Mouse (Mus musculus) MEL-GATA-1-ER (cell line): ENCODE measurements around the gene Slc39a8.

Experiments used
- DNase-seq: peaks from one replicate; pipeline ENCODE4 v3.0.0-alpha.2; 2012; ENCODE audit warnings: low read depth; ENCODE audit errors: extremely low read depth

The Slc39a8 gene

DNA sequence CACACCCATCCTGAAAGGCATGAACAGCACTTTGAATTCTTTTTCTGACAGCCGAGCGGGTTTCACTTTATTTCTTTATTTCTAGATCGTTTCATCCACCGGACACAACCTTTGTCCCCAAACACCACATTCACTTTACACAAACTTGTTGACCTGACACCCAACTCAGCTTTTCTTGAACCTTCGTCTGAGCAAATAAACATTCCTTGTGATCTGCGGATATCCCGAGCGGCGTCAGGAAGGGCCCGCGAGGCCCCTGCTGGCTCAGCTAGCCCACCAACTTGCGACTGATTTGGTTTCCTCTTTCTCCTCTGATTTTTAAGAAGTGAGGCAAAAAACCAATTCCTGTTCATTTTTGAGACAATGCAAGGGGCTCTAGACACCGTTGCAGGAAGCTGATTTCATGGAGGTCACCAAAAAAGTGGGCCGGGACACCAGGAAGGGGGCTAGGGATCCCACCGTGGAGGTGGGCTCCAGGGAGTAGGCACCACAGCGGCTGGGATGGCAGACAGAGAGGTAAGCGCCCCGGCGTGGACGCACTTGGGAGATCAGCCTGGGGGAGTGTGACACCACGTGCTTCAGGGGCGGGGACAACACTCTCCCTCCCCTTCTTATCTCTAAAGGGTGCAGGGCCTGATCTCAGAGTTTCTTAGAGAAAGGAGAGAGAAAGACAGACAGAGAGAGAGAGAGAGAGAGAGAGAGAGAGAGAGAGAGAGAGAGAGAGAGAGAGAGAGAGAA lies at the start of gene Slc39a8:
TSS of gene Slc39a8 (plus strand) at position 264 of the 738 bp plus-strand sequence.
- peak; percentile 96 for DNase-seq

DNA sequence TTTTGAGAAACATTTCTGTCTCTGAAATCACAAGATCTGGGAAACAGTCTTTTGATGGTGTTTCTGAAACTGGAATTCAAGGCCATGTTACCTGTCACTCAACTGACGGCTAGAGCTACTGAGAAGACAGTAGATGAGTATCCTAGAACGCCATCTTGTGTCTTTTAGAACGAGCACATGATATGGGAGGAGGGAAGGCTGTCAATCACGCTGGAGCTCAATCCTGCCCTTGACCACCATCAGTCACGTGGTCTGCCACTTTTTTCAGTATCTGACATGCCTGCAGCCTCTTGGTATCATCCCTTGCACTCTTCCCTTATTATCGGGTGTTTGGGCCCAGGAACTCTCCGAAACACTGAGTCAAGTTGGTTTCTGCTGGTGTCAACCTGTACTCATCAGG lies 40.0 kb upstream of the Slc39a8 start:
- DNase-seq, result no peak

DNA sequence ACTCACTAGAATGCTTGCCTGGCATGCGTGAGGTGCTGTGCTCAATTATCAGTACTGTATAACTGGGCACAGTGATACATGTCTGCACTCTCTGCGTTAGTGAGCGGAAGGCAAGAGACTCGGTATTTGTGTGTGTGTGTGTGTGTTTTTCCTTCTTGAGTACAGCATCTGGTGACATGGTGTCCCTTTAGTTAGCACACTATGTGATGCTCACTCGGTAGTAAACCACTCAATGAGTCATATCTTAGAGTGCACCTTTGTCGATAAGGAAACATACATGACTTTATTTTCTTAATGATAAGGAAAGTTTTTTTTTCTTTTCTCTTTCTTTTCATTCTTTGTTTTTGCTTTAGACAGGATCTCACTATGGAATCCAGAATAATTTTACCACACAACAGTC lies 29.0 kb upstream of the Slc39a8 start:
- no peak for DNase-seq

DNA sequence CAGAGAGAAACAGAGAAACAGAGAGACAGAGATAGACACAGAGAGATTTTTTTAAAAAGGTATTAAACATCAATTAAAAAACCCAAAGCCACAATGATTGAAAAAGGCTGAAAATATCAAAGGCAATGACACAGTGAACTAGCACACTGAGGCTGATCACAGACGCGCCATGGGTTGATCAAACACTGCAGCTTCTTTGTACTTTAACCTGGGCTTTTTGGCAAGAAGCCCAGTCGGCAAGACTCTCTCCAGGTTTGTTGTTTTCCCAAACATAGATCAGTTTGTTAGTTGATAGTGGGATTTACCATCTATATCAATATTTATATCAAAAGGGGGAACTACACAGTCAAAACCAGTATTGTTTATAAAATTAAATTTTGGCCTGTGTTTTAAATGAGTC lies 26.8 kb upstream of the Slc39a8 start:
- no peak for DNase-seq

DNA sequence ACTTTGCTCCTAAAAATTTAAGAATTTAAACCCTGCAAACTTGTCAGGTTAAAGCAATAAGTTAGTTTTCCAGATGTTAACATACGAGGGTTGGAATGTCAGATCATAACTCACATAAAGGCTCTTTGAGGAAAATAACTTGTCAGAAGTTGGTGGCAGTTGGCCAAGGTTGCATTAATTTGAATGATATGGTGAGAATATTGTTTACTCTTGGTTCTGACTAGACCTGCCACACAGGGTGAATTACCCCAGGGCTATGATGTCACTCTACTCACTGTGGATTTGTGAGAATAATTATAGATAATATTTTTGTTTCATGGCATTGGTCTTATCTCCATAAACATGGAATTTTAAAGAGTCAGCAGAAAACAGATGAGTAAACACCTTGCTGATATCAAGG lies 26.4 kb upstream of the Slc39a8 start:
- DNase-seq, result no peak

DNA sequence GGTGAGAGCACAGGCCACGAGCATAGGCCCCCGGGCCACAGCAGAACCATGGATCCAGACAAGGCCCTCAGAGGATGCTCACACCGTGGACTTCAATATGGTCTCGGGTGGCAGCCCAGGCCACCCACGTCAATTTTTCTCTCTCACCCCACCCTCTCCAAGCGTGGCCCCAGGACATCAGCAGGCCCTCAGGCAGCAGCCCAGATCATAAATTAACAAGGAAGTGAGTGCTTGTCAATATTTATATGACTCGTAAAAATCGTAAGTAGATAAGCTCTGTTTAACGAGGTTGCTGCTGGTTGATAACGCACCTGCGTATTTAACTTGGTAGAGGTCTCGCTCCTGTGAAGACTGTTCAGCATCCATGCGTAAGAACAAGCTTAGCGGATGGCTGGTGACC lies 10.4 kb upstream of the Slc39a8 start:
- DNase-seq, result no peak

DNA sequence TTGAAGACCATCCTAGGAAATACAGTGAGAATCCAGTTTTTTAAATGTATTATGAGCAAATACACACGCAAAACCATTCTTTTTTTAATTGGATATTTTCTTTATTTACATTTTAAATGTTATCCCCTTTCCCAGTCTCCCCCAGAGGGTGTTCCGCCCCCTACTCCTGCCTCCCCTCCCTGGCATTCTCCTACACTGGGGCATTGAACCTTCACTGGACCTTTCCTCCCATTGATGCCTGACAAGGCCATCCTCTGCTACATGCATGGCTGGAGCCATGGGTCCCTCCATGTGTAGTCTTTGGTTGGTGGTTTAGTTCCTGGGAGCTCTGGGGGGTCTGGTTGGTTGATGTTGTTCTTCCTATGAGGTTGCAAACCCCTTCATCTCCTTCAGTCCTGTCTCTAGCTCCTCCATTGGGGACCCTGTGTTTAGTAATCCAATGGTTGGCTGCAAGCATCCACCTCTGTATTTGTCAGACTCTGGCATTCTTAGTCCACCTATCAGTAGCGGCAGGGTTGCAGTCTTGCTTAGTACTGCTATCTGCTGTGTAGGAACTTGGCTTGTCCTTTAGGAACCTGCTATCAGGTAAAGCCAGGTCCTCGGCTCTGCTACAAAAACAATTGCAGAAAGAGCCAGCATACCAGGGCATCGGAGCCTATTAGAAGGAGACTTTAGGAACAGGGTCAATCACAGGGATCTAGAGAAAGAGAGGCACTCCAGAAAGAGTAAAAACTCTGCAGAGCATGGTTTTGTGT lies 8.9 kb upstream of the Slc39a8 start:
- DNase-seq, result no peak

DNA sequence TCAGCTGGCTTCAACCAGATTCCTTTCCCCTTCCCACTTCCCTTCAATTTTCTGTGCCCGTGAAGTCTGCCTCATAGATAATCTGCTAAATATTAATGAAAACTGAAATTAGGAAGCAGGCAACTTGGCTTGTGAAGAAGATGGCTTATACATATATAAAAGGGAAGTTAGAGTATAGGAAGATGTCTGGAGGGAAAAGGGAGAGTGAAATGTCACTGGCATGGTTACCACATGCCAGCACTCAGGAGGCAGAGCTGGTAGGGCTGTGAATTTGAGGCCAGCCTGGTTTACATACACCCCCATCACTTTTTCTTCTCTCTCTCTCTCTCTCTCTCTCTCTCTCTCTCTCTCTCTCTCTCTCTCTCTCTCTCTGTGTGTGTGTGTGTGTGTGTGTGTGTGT lies 8.0 kb upstream of the Slc39a8 start:
- peak; percentile 14 for DNase-seq

DNA sequence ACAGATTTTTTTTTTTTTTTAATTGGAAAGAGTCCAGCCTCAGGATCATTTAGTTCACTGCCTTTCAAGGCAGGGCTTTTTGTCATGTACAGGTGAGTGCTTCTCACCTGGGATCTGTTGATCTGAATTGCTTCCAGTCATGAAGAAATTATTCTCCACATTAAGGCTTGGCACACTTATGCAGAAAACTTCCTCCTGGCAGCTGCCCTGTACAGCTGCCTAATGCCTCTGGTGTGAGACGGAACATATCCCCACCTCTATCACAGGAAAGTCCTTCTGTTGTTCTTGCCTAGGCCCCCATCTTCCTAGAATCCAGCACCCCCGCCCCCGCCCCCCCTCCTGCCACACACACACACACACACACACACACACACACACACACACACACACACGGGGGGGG lies 643 bp upstream of the Slc39a8 start:
- no peak for DNase-seq

DNA sequence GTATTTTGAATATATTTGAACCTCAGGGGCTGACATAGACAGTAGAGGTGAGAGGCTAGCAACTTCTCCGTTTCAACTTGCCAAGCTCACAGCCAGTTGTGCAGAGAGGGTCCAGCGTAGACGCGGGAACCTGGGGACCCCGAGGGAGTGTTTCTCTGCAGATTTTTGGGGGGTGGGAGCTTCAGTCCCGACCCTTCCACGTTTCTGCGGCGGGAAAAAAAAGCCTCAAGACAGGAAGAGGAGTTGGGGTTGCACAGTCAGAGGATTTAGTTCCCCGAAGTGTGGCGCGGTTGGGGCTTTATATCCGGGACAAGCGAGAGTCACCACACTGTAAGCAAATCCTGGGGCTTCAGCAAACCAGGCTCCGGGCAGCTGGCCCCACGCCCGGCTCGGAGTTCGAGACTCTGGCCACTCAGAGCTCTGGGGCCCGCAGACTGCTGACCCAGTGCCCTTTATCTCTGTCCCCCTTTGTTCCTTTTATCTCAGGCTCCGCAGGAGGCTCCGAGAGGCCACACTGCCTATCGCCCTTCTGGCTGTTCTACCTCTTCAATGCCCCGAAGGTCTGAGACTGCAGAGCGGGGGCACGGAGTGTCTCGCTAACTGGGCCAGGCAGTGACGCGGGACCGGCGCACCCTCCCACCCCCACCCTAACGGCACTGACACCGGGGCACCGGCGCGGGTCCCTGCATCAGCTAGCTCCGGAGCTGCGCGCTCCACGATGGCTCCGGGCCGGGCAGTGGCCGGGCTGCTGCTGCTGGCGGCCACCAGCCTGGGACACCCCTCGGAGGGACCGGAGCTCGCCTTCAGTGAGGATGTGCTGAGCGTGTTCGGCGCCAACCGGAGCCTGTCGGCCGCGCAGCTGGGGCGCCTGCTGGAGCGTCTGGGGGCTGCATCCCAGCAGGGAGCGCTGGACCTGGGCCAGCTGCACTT lies 940 bp downstream of the Slc39a8 start:
- peak; percentile 81 for DNase-seq

DNA sequence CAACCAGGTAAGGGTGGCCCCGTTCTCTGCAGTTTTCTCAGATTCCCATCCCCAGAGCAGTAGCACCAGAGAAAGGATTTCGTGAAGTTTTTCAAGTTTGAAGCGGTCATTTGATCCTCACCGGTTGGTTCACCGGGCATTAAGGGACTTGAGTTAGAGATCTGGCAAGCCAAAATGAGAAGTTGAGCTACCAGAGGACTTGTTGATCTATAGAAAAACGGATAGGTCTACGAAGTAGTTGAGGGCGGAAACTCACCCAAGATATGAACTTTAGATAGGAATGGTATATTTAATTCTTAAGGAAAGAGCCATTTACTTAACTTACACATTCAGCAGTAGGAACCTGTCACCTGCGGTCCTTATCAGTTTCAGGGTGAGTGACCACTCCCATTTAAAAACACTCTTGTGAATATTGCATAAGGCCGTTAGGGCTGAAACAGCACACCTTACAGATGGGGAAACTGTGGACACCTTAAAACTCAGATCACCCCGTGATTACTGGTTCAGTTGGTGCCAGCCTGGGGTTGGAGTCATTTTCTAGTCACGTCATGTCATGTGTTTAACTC lies 1.7 kb downstream of the Slc39a8 start:
- peak; percentile 63 for DNase-seq

DNA sequence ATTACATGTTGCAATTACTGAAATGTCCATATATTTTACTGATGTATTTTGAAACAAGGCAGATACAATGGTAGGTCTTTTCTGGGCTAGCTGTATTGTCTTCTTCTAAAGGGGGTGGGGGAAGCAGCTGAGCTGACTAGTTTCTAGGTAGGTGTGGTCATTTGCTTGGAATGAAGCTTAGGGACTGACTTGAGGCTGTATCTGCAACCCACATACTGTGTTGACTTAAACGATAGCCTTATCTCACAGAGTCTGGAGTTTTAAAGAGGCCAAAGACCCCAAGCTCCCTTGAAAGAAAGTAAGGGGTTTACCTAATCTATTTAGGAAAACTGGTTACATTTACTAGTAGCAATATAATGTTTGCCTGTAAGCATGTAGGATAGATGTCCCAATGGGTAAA lies 2.9 kb downstream of the Slc39a8 start:
- no peak for DNase-seq

DNA sequence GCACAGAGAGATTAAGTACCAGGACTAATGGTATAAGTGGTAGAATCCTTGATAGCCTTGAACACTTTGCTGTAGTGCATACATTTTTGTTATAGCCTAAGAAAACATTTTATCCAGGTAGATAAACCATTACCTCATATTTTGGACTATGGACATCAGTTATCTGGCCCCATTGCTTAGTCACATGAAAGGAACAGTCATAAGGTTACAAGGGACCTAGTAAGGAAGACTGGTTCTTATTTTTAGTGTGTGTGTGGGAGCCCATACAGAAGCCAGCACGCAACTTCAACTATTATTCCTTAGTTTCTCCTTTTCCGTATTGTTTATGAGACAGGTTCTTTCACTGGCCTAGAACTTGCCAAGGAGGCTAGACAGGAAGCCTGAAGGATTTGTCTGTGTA lies 7.4 kb downstream of the Slc39a8 start:
- DNase-seq, result no peak

DNA sequence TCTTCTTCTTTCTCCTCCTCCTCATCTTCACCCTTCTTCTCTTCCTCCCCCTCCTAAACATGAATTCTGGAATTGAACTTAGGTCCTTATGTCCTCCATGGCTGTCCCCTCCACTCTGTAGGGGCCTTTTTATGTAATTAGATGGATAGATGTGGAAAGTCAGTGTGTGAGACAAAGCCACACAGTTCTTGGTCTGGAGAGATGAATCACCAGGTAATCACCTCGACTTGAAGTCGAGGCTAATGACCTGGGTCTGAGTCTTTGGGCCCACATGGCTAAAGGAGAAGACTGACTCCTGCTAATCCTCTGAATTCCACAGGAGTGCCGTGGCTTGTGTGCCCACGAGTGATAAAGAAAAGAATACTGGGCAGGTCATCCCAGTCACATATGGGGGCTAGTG lies 7.8 kb downstream of the Slc39a8 start:
- DNase-seq, result no peak

DNA sequence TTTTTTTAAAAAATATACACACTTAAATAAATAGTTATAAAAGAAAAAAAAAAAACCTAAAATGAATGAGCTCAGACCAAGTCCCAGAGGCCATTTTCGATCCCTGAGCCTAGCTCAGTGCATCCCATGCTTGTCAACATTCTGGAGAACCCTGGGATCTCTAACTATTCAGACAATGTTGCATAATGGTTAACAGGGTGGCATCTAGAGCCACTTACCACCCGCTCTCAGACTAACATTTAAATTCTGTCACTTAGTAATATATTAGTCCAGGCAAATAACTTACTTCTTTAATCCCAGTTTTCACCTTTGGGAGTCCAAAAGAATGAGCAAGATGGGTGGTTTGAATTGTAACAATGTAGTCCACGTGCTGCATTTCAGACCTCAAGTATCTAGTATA lies 9.9 kb downstream of the Slc39a8 start:
- no peak for DNase-seq

DNA sequence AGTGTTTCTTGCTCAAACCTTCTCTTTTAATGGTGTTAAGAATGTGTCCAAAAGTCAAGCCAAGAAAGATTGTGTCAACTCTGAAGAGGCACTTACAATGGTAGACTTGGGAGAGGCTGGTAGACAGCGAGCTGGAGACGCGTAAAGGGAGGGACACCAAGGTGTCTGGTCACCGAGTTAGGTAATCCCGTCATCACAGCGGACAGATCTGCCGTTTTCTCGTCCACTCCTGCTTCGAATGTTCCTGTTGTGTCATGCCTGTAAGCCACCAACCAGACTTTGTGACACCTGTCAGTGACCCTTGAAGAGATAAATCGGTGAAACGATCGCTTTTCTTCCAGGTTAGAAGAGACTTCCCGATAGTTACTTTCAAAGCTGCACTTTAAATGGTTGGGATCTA lies 14.5 kb downstream of the Slc39a8 start:
- no peak for DNase-seq

DNA sequence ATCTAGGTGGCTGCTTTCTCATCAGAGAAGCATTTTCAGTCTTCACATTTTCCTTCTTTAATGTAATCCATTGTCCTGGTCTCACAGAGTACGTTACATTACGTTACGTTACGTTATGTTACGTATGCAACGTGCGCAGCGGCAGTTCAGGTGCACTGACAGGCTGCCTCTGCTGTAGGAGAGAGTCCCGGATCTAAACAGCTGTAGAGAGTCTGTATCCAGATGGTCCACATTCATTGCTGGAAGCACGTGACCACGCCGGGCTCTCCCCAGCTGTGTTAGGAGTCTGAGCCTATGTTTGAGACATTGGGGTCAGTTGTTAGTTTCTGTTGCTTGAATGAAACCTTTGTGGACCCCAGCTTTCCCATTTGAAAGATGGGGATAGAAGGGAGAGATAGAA lies 15.1 kb downstream of the Slc39a8 start:
- DNase-seq, result no peak

DNA sequence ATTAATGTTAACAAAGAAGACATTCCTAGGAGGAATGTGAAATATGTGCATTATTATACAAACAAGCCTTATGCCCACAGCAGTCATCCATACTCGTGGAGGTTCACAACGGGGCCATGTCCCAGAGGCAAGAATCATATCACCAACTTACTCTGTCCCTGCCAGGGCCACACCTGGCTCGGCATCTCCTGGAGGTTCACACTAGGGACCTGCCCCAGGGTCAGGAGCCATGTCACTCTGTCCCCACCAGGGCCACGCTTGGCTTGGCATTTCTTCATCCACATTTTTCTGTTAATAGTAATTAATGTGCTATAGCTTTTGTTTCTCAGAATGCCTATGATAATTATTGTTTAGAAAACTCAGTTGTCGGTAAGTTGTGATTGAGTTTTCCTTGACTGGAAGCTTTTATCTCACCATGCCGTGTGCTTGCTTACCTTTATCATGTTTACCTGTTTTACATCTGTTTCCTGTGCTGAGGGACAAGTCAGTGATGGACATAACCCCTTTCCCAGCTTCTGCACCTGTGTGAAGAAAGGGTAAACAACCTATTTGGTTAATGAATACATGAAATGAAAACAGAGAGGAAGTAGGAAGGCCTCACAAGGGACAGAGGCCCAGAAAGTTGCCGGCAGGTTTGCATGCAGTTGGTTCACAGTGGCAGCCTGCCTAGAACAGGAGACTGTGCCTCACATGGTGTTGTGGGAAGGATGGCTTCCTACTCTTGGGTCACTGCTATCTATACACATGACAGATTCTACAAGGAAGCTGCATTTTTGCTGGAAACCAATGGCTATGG lies 16.8 kb downstream of the Slc39a8 start:
- DNase-seq, result no peak

DNA sequence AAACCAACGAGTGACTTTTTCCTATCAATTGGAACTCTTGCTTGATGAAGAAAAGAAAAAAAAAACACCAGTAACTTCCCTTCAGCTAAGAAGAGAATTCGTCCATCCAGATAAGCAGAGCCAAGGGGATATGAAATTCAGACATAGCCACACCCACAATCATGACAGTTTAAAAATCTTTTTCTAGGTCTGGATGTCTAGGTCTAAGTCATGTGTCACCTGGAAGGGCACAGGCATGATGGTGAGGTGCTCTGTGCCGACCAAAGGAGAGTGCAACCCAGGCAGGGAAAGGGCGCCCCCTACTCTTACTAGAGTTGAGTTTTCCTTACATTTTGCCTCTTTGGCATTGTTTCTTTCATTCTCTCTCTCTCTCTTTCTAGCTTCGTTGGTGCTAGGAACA lies 18.1 kb downstream of the Slc39a8 start:
- DNase-seq, result no peak

DNA sequence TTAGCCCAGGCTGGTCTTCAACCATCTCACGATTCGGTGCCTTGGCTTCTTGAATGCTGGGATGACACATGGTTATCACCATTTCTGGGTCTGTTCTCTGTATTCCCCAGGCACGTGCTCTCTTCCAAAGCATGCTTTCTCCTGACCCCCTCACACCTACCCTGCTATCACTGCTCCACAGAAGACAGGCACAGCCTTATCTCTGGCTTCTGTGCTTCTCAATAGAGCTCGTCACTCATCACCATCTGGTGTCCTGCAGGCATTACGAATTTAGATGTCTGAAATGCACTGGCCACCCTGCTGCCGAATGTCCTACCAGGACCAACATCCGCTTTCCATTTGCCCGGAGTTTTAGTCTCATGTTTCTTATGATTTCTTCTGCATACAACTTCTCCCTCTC lies 18.6 kb downstream of the Slc39a8 start:
- peak; percentile 72 for DNase-seq

DNA sequence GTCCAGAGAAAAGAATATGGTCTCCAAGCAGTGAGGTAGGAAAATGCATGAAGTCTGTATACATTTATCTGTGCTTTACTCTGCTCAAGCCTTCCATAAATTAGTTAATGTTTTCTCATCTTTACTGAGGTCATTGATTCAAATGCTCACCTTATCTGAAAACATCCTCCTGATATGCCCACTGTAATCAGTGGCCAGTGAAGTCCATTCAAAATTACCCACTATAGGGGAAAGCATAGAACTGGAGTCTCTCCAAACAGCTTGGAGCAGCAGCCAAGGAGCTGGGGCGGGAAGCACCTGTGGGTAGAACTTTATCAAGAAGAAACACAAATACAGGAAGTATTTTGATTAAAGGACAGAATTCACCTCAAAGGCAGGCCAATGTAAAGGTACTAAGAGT lies 19.8 kb downstream of the Slc39a8 start:
- no peak for DNase-seq
